Mouse (Mus musculus): Measurements from ENCODE around the gene Rhox10. TPM values are rescaled to one million over a fixed set of nuclear protein-coding genes. Genes with fewer than 3 reads are reported as not detected.
"Not testable (repeated sequence)": the region's sequence is repeated elsewhere in the genome, so short reads cannot be mapped to it uniquely, and the experiment has no call there.

Rhox10 gene
- polyA plus RNA-seq (2017; shearing (Covaris generic)) = not detected

DNA sequence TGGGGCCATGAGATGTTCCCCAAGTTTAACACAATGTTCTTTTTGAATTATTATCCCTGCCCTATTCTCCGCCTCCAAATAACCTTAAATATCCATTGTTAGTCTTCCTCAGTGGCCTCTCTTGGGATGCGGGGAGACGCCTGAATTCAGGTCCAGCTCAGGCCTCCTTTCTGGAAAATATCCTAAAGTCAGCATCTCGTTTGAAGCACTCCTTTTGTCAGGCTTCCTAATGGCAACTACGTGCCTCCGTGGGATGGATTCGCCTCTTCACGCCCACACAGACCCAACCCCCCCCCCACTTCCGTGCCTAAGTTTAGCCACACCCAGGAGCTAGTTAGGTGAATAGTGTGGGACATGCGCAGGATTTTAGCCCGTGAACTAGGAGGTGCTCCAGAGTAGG lies at the start of gene Rhox10:
Rhox10 (plus strand) TSS at position 301 of the 400 bp plus-strand sequence.
- no peak for ATAC-seq

DNA sequence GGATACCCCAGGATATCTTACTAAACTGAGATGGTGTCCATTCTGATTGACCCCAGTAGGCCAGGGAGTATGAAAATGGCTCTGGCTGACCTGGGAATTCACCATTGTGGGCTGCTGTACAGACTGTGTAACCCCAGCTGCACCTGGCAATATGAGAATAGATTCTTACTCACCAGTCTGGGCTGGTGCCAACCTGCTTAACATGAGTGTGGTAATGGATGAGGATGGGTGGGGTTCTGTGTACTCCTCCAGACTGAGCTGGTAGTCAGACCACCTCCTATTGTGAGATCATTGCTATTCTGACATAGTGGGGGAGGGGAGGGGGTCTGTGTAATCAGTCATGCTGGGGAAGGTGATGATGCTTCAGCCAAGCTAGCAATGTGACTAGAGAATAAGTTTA lies 47.7 kb upstream of the Rhox10 start, which contains the start of gene Btg1-ps1:
Btg1-ps1 (minus strand) TSS at position 219 of the 400 bp plus-strand sequence.
- not testable (repeated sequence) for ATAC-seq

DNA sequence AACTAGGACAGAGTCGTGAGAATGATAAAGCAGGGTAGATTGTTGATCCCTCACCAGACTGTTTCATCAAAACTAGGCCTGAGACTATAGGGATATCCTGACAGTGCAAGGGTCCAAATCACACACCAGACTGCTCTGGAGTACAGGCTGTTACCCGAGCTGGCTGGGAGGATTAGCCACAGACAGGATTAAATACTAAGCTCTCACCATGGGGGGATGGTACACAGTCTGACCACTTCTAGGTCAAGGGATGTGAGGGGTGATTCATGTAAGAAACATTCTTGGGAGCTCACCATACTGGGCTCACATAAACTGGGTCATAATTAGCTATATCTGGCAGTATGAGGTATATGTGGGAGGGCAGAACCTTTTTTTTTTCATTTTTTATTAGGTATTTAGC lies 32.4 kb upstream of the Rhox10 start:
- no peak for ATAC-seq

DNA sequence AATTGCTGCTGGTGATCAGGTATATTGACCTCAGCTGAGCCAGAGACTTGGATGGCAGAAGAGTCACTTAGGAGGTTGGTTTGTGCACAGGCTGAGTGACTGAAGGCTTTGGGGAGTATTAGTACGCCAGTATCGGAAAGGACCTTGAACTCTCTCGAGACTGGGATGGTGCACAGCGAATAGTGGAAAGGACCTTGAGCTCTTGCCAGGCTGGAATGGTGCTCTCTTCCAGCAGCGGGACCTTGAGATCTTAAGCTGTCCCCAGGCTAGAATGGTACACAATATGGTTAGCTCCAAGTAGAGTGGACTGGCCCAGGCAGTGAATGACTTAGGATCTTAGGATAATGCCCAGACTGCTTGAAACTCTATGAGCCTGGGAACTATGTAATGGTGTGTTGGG lies 26.6 kb upstream of the Rhox10 start:
- no peak for ATAC-seq

DNA sequence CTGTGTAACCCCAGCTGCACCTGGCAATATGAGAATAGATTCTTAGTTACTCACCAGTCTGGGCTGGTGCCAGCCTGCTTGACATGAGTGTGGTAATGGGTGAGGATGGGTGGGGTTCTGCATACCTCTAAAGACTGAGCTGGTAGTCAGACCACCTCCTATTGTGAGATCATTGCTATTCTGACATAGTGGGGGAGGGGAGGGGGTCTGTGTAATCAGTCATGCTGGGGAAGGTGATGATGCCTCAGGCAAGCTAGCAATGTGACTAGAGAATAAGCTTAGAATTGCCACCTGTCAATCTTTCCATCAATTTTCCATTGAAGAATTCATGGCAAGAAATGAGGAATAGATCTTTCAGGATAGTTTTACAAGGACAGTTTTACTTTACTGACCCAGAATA lies 23.3 kb upstream of the Rhox10 start, which contains the start of gene Btg1-ps2:
Btg1-ps2 (minus strand) TSS at position 101 of the 400 bp plus-strand sequence.
- ATAC-seq = not testable (repeated sequence)

DNA sequence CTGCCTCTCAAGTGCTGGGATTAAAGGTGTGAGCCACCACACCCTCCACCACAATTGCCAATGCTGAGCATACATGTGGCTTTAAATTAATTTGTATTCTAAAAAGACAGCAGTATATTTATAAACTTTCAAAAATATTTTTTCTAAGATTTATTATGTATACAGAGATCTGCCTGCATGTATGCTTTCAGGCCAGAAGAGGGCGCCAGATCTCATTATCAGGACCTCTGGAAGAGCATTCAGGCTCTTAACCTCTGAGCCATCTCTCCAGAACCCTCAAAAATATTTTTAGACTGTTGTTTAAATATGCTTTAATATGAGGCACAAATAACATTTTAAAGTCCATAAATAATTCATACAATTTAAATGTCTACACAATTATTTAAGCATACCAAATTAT lies 4.7 kb upstream of the Rhox10 start:
- ATAC-seq = no peak

DNA sequence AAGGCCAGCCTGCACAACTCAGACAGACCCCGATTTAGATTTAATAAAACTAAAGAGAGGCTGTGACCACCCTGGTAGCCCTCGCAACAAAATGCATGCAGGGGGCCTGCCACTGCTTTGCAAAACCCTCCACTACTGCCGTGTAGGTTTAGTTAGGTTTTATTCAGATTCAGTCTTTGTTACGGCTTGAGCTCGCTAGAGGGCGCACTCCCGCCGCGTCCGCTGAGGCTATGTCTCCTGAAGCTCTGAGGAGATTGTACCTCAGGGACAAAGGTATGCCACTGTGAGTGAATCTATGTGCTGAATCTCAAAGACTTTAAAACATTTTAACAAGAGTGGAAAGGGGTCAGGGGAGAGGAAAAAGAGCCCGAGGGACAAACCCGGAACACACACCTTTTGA lies 18.0 kb downstream of the Rhox10 start:
- no peak for ATAC-seq

DNA sequence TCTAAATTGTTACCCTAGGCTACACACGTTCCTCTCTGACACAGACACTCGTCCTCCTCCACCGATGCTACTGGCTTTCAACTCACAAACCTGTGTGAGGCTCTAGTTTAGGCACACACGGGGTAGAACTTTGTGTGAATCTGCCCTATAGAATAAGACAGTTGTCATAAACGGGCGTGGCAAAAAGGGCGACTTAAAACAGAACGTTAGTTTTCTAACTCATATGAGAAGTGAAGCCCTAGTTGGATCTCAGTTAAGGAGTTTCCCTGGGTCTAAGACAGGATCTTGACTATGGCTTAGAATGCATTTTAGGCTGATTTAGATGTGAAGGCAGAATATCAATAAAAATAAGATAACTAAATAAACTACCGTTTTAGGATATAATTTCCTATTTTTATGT lies 18.8 kb downstream of the Rhox10 start, which contains the start of gene Rhox11:
Rhox11 (minus strand) TSS at position 101 of the 400 bp plus-strand sequence.
- no peak for ATAC-seq

DNA sequence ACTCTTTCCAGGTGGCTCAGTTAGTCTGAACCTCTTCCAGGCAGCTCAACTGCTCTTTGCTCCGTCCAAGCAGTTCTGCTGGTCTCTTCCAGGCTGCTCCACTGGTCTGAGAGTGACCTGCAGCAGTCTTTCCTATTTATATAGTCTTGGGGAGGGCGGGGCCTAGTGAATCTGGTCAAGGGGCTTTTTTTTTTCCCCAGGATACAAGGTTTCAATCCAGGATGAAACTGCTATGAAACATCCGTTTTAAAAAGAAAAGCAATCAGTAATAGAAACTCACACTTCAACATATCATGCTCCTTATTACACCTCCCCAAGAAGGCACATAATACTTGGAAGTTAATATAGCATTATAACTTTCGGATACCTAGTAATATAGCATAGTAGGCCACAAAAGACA lies 44.5 kb downstream of the Rhox10 start, which contains the start of gene Rhox12:
Rhox12 (minus strand) TSS at position 101 of the 400 bp plus-strand sequence.
- no peak for ATAC-seq

DNA sequence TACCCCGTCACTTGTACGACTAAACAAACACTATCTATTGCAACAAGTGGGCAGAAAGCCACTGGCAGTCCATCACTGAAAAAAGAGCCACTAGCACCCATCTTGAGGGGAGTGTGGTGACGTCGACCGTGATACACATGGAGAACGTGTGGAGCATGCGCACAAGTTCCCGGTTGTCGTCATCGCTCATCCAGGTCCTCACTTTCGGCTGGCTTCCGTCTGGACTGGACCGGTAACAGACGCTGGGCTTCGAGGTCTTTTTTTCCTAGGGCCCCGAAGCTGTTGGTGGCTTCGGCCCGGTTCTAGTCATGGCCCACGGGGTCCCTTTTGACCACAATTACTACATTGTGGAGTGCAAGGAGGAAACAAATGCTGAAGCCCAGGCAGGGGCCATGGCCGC lies 54.7 kb downstream of the Rhox10 start, which contains the start of gene Rhox13:
Rhox13 (plus strand) TSS at position 238 of the 400 bp plus-strand sequence.
- ATAC-seq = no peak

Other genes with a start within 250 kb of the Rhox10 start
- not detected for gene Rhox6, start 239.6 kb upstream of the Rhox10 start, polyA plus RNA-seq (2017; shearing (Covaris generic))
- not detected for gene Rhox7a, start 234.8 kb upstream of the Rhox10 start, polyA plus RNA-seq (2017; shearing (Covaris generic))
- under 1 TPM in 1 of 2 experiments, not detected in 1; 0.36 TPM for gene Rhox8, start 187.5 kb upstream of the Rhox10 start, polyA plus RNA-seq (2017; shearing (Covaris generic))
- gene Rhox7b, start 169.2 kb upstream of the Rhox10 start, polyA plus RNA-seq (2017; shearing (Covaris generic)) = not detected
- not detected for gene Rhox9, start 164.7 kb upstream of the Rhox10 start, polyA plus RNA-seq (2017; shearing (Covaris generic))
- not detected for gene Btg1-ps1, start 47.7 kb upstream of the Rhox10 start, polyA plus RNA-seq (2017; shearing (Covaris generic))
- not detected for gene Btg1-ps2, start 23.4 kb upstream of the Rhox10 start, polyA plus RNA-seq (2017; shearing (Covaris generic))
- not detected for gene Rhox11, start 18.7 kb downstream of the Rhox10 start, polyA plus RNA-seq (2017; shearing (Covaris generic))
- not detected for gene Rhox12, start 44.4 kb downstream of the Rhox10 start, polyA plus RNA-seq (2017; shearing (Covaris generic))
- gene Rhox13, start 54.7 kb downstream of the Rhox10 start, polyA plus RNA-seq (2017; shearing (Covaris generic)) = not detected
- gene Zbtb33, start 123.3 kb downstream of the Rhox10 start, polyA plus RNA-seq (2017; shearing (Covaris generic)) = 1 to 10 TPM; 1.0 to 1.1 TPM
- 1 to 10 TPM; 4.3 to 5.8 TPM for gene Tmem255a, start 186.0 kb downstream of the Rhox10 start, polyA plus RNA-seq (2017; shearing (Covaris generic))
- not detected for gene Atp1b4, start 249.7 kb downstream of the Rhox10 start, polyA plus RNA-seq (2017; shearing (Covaris generic))

Measured in CD4-positive, CD25-positive, alpha-beta regulatory T cell, adult 4 months (primary cell).